Mouse (Mus musculus) spleen, postnatal 0 days (tissue): ENCODE measurements around the gene Saa4. TPM values are rescaled to one million over a fixed set of nuclear protein-coding genes. Genes with fewer than 3 reads are reported as not detected.

ENCODE experiments used
- polyA plus RNA-seq: library from polyadenylated mRNA; unstranded; fragments of >200 nt; fragmentation: Nextera tagmentation; extraction: Ambion mirVana; gene quantifications from 2 replicates; pipeline ENCODE4 v1.2.1, GENCODE M21; 2015

The Saa4 gene
- not detected in 2 replicates for polyA plus RNA-seq

GRCm38 (mm10) chr7:46732458-46732857, at the start of gene Saa4:
Saa4 (minus strand) TSS chr7:46732603.

DNA sequence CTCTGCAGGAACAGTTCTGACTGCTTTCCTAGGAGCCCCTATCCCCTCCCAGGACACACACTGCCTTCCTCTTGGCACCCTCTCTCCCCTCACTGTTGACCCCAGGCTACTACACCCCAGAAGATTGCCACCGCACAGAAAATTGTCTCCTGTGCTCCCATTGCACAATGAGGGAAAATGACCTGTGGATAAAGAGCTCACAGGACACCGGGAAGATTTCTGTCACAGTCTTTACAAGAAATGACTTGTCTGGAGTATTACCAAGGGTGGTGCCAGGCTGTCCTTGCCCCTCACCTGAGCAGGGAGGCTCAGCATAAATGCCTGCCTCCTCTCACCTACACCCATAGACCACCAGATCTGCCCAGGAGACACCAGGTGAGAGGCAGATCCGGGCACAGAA, 19.1 kb upstream of the Saa4 start, which contains the start of gene Saa2:
Gene Saa2, plus strand, starts transcription at position 301 of the 400 bp plus-strand sequence.

GRCm38 (mm10) chr7:46742880-46743279, 10.5 kb upstream of the Saa4 start, which contains the start of gene Saa1:
Saa1 (minus strand) TSS chr7:46742980.

GRCm38 (mm10) chr7:46715600-46715999, 16.8 kb downstream of the Saa4 start, which contains the start of gene Saa3:
Saa3 (minus strand) TSS chr7:46715700.

DNA sequence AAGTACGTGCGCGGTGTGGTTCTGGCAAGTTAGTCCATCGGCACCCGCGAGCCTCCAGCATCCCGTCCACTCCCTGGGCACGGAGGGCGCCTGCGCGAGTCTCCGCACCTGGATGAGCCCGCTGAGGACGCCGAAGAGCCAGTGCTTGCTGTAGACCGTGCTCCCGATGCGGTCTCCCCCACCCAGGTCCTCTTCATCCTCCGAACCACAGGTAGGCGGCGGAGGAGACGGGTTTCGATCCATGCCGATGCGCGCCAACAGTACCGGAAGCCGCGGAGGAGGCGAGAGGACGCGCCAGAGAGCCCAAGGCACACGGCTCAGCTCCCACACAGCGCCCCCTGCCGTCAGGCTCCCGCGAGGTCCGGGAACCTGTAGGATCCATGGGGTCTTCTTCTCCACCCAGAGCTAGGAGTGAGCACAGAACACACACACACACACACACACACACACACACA, 22.0 kb downstream of the Saa4 start, which contains the start of gene Saal1:
Gene Saal1, minus strand, starts transcription at position 291 of the 455 bp plus-strand sequence.

Other genes starting within 250 kb of the Saa4 start
- 6.3 and 9.4 TPM in 2 replicates for gene Sergef, start 92.8 kb downstream of the Saa4 start, polyA plus RNA-seq
- gene Tph1, start 60.1 kb downstream of the Saa4 start, polyA plus RNA-seq: 2.8 and 7.1 TPM in 2 replicates
- 15.8 and 16.1 TPM in 2 replicates for gene Saal1, start 21.9 kb downstream of the Saa4 start, polyA plus RNA-seq
- gene Saa3, start 16.9 kb downstream of the Saa4 start, polyA plus RNA-seq: 0.75 and 1.3 TPM in 2 replicates
- gene Saa1, start 10.4 kb upstream of the Saa4 start, polyA plus RNA-seq: not detected in 2 replicates
- gene Saa2, start 19.2 kb upstream of the Saa4 start, polyA plus RNA-seq: not detected in 2 replicates
- 6.0 and 7.1 TPM in 2 replicates for gene Hps5, start 63.5 kb upstream of the Saa4 start, polyA plus RNA-seq
- gene Gtf2h1, start 63.5 kb upstream of the Saa4 start, polyA plus RNA-seq: 30.5 and 31.4 TPM in 2 replicates
- 663 and 670 TPM in 2 replicates for gene Ldha, start 108.9 kb upstream of the Saa4 start, polyA plus RNA-seq
- 0.54 and 0.59 TPM in 2 replicates for gene Ldhc, start 128.6 kb upstream of the Saa4 start, polyA plus RNA-seq
- gene Tsg101, start 187.4 kb upstream of the Saa4 start, polyA plus RNA-seq: 62.8 and 65.5 TPM in 2 replicates
- gene Uevld, start 225.9 kb upstream of the Saa4 start, polyA plus RNA-seq: 5.1 and 5.6 TPM in 2 replicates